Mouse (Mus musculus) midbrain, postnatal 0 days (tissue): ENCODE results near the gene Tent5c. TPM values are rescaled to one million over a fixed set of nuclear protein-coding genes. Genes with fewer than 3 reads are reported as not detected.

Experiments
- ATAC-seq: fragments of 200-750 bp; cut with Nextera tagmentation; 2 replicates; pipeline ENCODE4 v1.8.0; 2017; ENCODE audit warnings: moderate number of reproducible peaks, mild to moderate bottlenecking, moderate TSS enrichment, moderate library complexity; ENCODE audit not compliant: low FRiP score
- DNase-seq: peaks from one replicate; pipeline ENCODE4 v3.0.0-alpha.2; 2015; ENCODE audit warnings: low spot score
- H3K27ac ChIP-seq: fragments of 300-500 bp; sonication (generic); 2 replicates; pipeline ENCODE4 v1.5.1; 2014; ENCODE audit warnings: low read depth, mild to moderate bottlenecking, low read length, mixed read lengths
- H3K27me3 ChIP-seq: fragments of 300-500 bp; sonication (generic); 2 replicates; pipeline ENCODE4 v1.6.1; 2014; ENCODE audit warnings: low read length, control low read depth, mixed read lengths; ENCODE audit not compliant: insufficient read depth
- H3K36me3 ChIP-seq: fragments of 300-500 bp; sonication (generic); 2 replicates; pipeline ENCODE4 v1.6.1; 2014; ENCODE audit warnings: low read length, control low read depth, mixed read lengths; ENCODE audit not compliant: insufficient read depth
- H3K4me1 ChIP-seq: fragments of 300-500 bp; sonication (generic); 2 replicates; pipeline ENCODE4 v1.6.1; 2014; ENCODE audit warnings: mild to moderate bottlenecking, control low read depth, antibody characterized with exemption, low read length, mixed read lengths; ENCODE audit not compliant: insufficient read depth
- H3K4me2 ChIP-seq: fragments of 300-500 bp; sonication (generic); 2 replicates; pipeline ENCODE4 v1.6.1; 2014; ENCODE audit warnings: low read depth, mild to moderate bottlenecking, low read length, mixed read lengths; ENCODE audit not compliant: poor library complexity, severe bottlenecking
- H3K4me3 ChIP-seq: fragments of 300-500 bp; sonication (generic); 2 replicates; pipeline ENCODE4 v1.5.1; 2014; ENCODE audit warnings: low read depth, mild to moderate bottlenecking, low read length, moderate library complexity
- H3K9ac ChIP-seq: fragments of 300-500 bp; sonication (generic); replicated peaks from 2 replicates; pipeline ENCODE4 v1.6.1; 2014; ENCODE audit warnings: mild to moderate bottlenecking, low read length, moderate library complexity, mixed read lengths; ENCODE audit not compliant: poor library complexity, severe bottlenecking
- H3K9me3 ChIP-seq: fragments of 300-500 bp; sonication (generic); 2 replicates; pipeline ENCODE4 v1.6.1; 2016; ENCODE audit warnings: low read length, control low read depth
- CTCF ChIP-seq: IDR thresholded peaks from 2 replicates; pipeline ENCODE4 v1.5.1; 2016; ENCODE audit warnings: antibody characterized with exemption, mild to moderate bottlenecking
- WGBS: fragments of 180-500 bp; shearing (Covaris S2); extraction: QIAGEN DNeasy Blood & Tissue Kit; methylation state at CpG from one replicate; pipeline ENCODE4 v1.1.7; 2014; 5-methylcytosine and 5-hydroxymethylcytosine counted together
- polyA plus RNA-seq: library from polyadenylated mRNA; unstranded; fragments of >200 nt; fragmentation: Nextera tagmentation; extraction: Ambion mirVana; gene quantifications from 2 replicates; pipeline ENCODE4 v1.2.1, GENCODE M21; 2015
- total RNA-seq: library from RNA; depleted of rRNA; stranded (reverse); fragments of >200 nt; gene quantifications from 2 replicates; pipeline ENCODE4 v1.2.3, GENCODE M21; 2014

Gene Tent5c
- total and polyA plus RNA-seq, 2 experiments from 2014 or later = 0.69 to 1.9 TPM

DNA sequence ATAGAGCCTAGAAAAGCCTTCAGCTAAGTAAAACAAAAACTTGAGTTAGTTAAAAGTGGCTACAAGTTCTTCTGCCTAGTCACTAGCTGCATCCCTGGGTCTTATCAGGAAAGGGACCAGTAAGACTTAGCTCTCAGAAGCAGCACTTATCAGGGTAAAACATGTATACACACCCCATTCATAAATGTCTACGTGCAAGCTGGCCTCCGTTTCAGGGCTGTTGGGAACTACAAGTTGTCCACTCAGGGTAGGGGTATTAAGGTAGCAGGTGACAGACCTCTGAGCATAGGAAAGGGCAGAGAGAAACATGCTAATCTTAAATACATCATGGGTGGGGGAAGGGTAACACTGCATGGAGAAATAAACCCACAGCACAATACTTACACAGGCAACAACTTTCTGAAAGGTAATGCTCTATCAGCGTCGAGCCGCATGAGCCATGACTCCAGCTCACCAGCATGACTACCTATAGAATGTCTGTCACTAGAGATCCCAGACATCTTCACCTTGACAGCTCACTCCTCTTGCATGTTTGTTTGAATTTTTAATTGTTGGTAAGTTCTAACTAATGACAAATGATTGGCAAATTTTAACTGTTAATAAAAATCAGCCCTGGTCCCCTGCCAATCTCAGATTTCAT, 6.0 kb downstream of the Tent5c start:
- H3K4me3 ChIP-seq = no peak overlapping the region
- H3K4me1 ChIP-seq = no peaks in the 10 kb centered on the region
- H3K9me3 ChIP-seq = no peaks in the 10 kb centered on the region
- H3K9ac ChIP-seq = no peak overlapping the region
- H3K27me3 ChIP-seq = peaks cover 24% of the 10 kb centered on the region
- no peaks in the 10 kb centered on the region for H3K36me3 ChIP-seq
- ATAC-seq (no peak), DNase-seq (no peak)
- TF ChIP-seq CTCF = no peak
- no peak overlapping the region for H3K27ac ChIP-seq
- WGBS = 91% methylated on average over 5 of the region's 5 CpGs
- H3K4me2 ChIP-seq = no peak overlapping the region

DNA sequence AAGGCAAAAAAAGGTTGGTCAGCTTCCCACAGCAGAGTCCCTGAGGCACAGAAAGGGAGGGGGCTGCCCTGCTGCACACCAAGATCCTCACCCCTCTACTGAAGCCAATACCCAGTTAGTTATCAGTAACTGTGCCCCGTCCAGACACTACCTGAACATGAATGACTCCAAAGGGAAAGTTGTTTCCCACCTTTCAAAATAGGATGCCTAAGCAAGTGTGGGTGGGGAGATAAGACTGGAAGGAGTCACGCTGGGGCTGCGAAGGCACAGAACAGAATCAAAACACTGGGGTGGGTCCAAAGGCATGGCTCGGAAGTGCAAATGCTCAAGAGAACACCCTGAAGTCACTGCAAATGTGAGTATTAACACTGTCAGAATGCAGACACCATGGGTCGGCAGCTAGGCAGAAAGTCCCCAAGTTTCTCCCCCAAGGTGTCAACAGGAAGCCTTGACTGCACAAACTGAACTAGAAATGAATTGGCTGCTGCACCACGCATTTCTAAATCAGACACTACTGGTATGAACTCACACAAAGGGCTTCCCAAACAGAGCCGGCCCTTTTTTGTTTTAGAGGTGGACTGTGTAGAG, 6.7 kb downstream of the Tent5c start:
- DNase-seq (no peak), ATAC-seq (no peak)
- no peaks in the 10 kb centered on the region for H3K9me3 ChIP-seq
- WGBS = 60% methylated on average over 7 of the region's 7 CpGs
- H3K4me2 ChIP-seq = no peak overlapping the region
- no peak overlapping the region for H3K9ac ChIP-seq
- no peak overlapping the region for H3K27ac ChIP-seq
- H3K27me3 ChIP-seq = peaks cover 17% of the 10 kb centered on the region
- no peaks in the 10 kb centered on the region for H3K36me3 ChIP-seq
- no peaks in the 10 kb centered on the region for H3K4me1 ChIP-seq
- TF ChIP-seq CTCF = no peak
- no peak overlapping the region for H3K4me3 ChIP-seq

DNA sequence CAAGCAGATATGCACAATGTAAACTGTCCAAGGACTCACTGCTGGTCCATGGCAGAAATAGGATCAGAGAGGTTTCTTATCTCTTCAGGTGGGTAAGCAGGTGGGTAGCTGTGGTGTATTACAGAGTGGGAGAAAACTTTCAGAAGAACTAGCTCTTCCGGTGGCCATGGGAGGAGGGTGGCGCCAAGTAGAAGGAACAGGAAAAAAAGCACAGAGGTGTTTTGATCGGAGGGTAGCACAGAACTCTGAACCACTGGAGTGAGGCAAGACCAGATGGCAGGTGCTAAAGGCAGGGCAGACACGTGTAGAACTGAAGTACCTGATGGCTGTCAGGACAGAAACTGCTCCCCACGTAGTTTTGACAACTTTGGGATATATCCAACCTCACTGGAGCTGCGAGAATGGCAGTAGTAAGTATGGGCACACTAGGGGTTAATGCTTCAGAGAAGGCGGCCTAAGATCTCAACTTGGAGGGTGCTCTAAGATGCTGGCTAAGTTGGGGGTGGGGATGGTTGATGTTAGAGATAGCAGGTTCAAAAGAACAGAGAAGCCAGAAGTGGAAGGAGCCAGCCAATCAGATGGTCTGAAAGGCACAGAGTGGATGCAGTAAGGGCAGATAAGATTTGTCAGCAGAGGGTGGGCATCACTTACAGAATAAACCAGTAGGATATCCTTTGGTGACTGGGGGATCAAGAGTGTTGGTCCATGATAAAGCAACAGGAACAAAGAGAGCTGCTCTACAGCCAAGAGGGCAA, 8.7 kb downstream of the Tent5c start:
- H3K36me3 ChIP-seq = no peaks in the 10 kb centered on the region
- H3K27me3 ChIP-seq = no peaks in the 10 kb centered on the region
- H3K9ac ChIP-seq = no peak overlapping the region
- H3K9me3 ChIP-seq = no peaks in the 10 kb centered on the region
- H3K4me3 ChIP-seq = no peak overlapping the region
- no peaks in the 10 kb centered on the region for H3K4me1 ChIP-seq
- 88% methylated on average over 7 of the region's 7 CpGs for WGBS
- H3K27ac ChIP-seq = no peak overlapping the region
- no peak for DNase-seq
- TF ChIP-seq CTCF = no peak
- no peak for ATAC-seq
- no peak overlapping the region for H3K4me2 ChIP-seq

DNA sequence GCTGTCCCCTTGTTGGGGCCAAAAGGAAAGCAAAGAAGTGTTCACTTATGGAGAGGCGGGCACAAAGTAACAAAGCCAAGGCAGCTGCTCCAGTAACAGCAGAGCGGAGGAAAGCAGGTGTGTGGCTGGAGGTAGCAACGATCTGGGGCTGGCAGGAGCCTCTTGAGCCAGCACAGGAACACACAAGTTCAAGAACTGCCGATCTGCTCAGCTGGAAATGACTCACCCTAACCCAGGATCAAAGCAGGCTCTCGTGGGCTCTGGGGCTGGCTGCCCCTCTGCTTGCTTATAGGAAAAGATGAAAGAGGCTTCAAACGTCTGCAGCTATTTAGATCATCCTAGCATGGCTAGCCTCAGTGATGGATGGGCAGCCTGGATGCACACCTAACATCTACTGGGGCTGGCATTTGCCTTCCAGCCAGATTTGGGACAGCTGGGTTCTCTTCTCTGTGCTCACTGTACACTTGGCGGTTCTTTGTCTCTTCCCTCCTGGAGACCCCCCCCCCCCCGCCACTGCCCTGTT, 14.1 kb downstream of the Tent5c start:
- no peak for TF ChIP-seq CTCF
- no peak overlapping the region for H3K4me3 ChIP-seq
- no peak overlapping the region for H3K4me2 ChIP-seq
- no peaks in the 10 kb centered on the region for H3K9me3 ChIP-seq
- H3K36me3 ChIP-seq = no peaks in the 10 kb centered on the region
- DNase-seq (no peak), ATAC-seq (no peak)
- H3K4me1 ChIP-seq = no peaks in the 10 kb centered on the region
- H3K27ac ChIP-seq = no peak overlapping the region
- H3K9ac ChIP-seq = no peak overlapping the region
- H3K27me3 ChIP-seq = no peaks in the 10 kb centered on the region
- WGBS = 25% methylated on average over 8 of the region's 8 CpGs

DNA sequence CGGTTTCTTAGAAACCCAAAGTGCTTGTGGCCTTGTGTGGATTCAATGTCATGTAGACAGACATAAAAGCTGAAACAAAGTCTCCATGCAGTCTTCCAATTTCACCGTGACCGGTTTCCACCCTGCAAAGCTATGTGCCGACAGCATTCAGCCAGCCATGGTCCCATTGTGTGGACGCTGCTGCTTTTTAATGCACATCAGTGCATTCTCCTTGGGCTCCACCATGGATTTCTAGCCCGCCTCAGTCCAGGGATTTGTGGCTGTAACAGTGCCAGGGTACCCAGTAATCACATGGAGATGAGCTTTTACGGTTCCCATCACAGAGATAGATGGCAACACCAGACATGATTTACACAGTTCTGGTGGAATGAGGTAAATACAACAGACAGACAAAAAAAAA, 14.6 kb downstream of the Tent5c start:
- Histone ChIP-seq H3K9me3 (no peaks in the 10 kb centered on the region), H3K9ac (no peak overlapping the region), H3K4me3 (no peak overlapping the region), H3K27me3 (no peaks in the 10 kb centered on the region), H3K27ac (no peak overlapping the region), H3K4me2 (no peak overlapping the region), H3K36me3 (no peaks in the 10 kb centered on the region), H3K4me1 (no peaks in the 10 kb centered on the region)
- DNase-seq = no peak
- 16% methylated on average over 7 of the region's 7 CpGs for WGBS
- no peak for ATAC-seq
- TF ChIP-seq CTCF = no peak

DNA sequence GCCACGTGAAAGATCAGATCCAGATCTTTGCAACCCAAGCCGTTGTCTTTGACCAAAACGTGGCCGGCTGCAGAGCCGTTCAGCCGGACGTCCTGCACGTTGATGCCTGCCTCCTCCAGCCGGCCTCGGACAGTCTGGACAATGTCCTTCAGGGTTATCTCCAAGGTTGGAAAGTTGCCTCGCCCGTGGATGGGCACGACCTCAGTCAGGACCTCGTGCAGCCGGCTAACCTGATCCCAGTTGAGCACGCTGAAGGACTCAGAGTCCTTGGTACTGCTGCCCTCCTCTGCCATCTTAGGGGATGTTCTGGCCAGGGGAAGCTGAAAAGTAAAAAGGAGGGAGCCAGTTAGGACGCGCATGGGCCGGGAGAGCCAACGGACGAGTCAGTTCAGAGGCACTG, 16.0 kb downstream of the Tent5c start:
- 91% methylated on average over 21 of the region's 21 CpGs for WGBS
- Histone ChIP-seq H3K4me1 (no peaks in the 10 kb centered on the region), H3K36me3 (no peaks in the 10 kb centered on the region), H3K9ac (no peak overlapping the region), H3K27ac (no peak overlapping the region), H3K9me3 (no peaks in the 10 kb centered on the region), H3K4me3 (no peak overlapping the region), H3K27me3 (no peaks in the 10 kb centered on the region), H3K4me2 (no peak overlapping the region)
- ATAC-seq = no peak
- TF ChIP-seq CTCF = no peak
- no peak for DNase-seq
